Mouse (Mus musculus): ENCODE measurements around the gene 2310022B05Rik.

GRCm38 (mm10) chr8:124643540-124644339 lies 19.4 kb downstream of the 2310022B05Rik start:
- TF ChIP-seq CTCF (IDR thresholded peaks at IDR 0.05; ENCODE audit: extremely low read depth, insufficient read depth, low read length) (no peak), POLR2A (IDR thresholded peaks at IDR 0.05; ENCODE audit: extremely low read depth, insufficient read depth, low read length) (no peak)

All from cortical plate, adult 2 months (tissue).